Mouse (Mus musculus) liver, embryonic 14.5 days (tissue): ENCODE measurements around the gene Plgrkt.

ENCODE experiments used
- CTCF ChIP-seq: IDR thresholded peaks from 2 replicates; pipeline ENCODE4 v1.5.1; 2016; ENCODE audit warnings: antibody characterized with exemption, low read depth, control low read depth
- EP300 ChIP-seq: IDR thresholded peaks from 2 replicates; pipeline ENCODE4 v1.6.1; 2016; ENCODE audit warnings: antibody characterized with exemption, low read depth

- TF ChIP-seq CTCF: no peak
- TF ChIP-seq EP300: no peak
These were observed 55.4 kb downstream of the Plgrkt start for GRCm38 (mm10) chr19:29311791-29312190.
